Mouse (Mus musculus) cerebellum, adult 11 months (tissue): ENCODE data around the gene Nubp1.

Experiments
- DNase-seq: peaks from one replicate; pipeline ENCODE4 v3.0.0; 2022

Nubp1 gene

GRCm38 (mm10) chr16:10471950-10472349 is 60.2 kb downstream of the Nubp1 start:
- DNase-seq, result no peak
